Mouse (Mus musculus) embryonic facial prominence, embryonic 12.5 days (tissue): ENCODE results near the gene Fbxo48. TPM values are rescaled to one million over a fixed set of nuclear protein-coding genes. Genes with fewer than 3 reads are reported as not detected.

Source experiments
- ATAC-seq: fragments of 200-750 bp; cut with Nextera tagmentation; 2 replicates; pipeline ENCODE4 v1.8.0; 2017; ENCODE audit not compliant: insufficient number of reproducible peaks, insufficient read depth, low FRiP score, low TSS enrichment
- H3K27ac ChIP-seq: fragments of 300-500 bp; sonication (generic); 2 replicates; pipeline ENCODE4 v1.5.1; 2016; ENCODE audit warnings: mild to moderate bottlenecking
- H3K27me3 ChIP-seq: fragments of 300-500 bp; sonication (generic); 2 replicates; pipeline ENCODE4 v1.6.1; 2016; ENCODE audit warnings: mild to moderate bottlenecking, moderate library complexity
- H3K36me3 ChIP-seq: fragments of 300-500 bp; sonication (generic); 2 replicates; pipeline ENCODE4 v1.6.1; 2016; ENCODE audit warnings: mild to moderate bottlenecking
- H3K4me1 ChIP-seq: fragments of 300-500 bp; sonication (generic); 2 replicates; pipeline ENCODE4 v1.6.1; 2016
- H3K4me2 ChIP-seq: fragments of 300-500 bp; sonication (generic); replicated peaks from 2 replicates; pipeline ENCODE4 v1.6.1; 2016; ENCODE audit warnings: mild to moderate bottlenecking, moderate library complexity
- H3K4me3 ChIP-seq: fragments of 300-500 bp; sonication (generic); 2 replicates; pipeline ENCODE4 v1.5.1; 2016; ENCODE audit warnings: mild to moderate bottlenecking
- H3K9ac ChIP-seq: fragments of 300-500 bp; sonication (generic); 2 replicates; pipeline ENCODE4 v1.6.1; 2016; ENCODE audit warnings: mild to moderate bottlenecking, moderate library complexity
- H3K9me3 ChIP-seq: fragments of 300-500 bp; sonication (generic); 2 replicates; pipeline ENCODE4 v1.6.1; 2016; ENCODE audit warnings: mild to moderate bottlenecking, moderate library complexity
- WGBS: fragments of 180-500 bp; shearing (Covaris S2); methylation state at CpG from one replicate; pipeline ENCODE4 v1.1.7; 2016; 5-methylcytosine and 5-hydroxymethylcytosine counted together
- polyA plus RNA-seq: library from polyadenylated mRNA; unstranded; fragments of >200 nt; fragmentation: Nextera tagmentation; extraction: Ambion mirVana; gene quantifications from 2 replicates; pipeline ENCODE4 v1.2.1, GENCODE M21; 2016

The Fbxo48 gene
- polyA plus RNA-seq = 1.6 and 2.2 TPM in 2 replicates

DNA sequence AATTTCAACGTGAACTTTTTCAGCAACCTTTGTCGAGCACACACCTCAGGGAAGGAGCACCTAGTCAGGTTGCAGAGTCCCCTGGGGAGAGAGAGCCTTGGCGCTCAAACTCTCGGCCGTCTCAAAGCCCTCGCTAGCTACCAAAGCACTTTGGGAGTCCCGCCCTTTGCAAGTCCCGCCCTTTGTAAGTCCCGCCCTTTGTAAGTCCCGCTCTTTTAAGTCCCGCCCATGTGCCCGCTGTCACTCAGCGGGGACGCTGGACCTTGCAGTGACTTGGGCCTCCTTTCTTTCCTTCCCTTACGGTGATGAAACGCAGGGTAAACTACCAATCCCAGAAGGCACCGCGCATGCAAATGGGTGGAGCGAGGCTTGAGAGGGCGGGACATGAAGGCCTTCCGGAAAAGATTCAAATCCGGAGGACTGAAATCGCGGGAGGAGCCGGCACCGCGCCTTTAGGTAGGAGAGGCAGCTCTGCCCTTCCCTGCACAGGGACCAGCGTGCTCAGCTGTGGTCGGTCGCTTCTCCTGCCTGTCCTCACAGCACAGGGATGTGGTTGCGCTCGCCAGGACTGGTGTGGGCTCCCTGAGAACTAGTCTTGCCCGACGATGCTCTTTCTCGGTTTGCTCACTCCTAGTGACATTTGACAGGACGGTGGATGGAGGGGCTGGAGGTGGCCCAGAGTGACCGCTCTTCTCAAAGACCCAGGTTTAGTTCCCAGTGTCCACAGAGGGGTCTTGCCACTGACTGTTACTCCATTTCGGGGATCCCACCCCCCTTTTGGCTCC, at the start of gene Fbxo48:
Gene Fbxo48 (plus strand): TSS at position 400 of the 785 bp plus-strand sequence.
- no peaks in the 10 kb centered on the region for H3K9me3 ChIP-seq
- H3K36me3 ChIP-seq = no peaks in the 10 kb centered on the region
- peak within 1 kb of the TSS; percentile 61 for H3K27ac ChIP-seq
- peak within 1 kb of the TSS; percentile 69 for H3K4me3 ChIP-seq
- H3K27me3 ChIP-seq = no peaks in the 10 kb centered on the region
- peak within 1 kb of the TSS; percentile 58 for H3K9ac ChIP-seq
- ATAC-seq = peak; percentile 100
- under 1% methylated on average over 38 of the region's 38 CpGs for WGBS
- peak within 1 kb of the TSS; percentile 84 for H3K4me2 ChIP-seq
- peaks cover 13% of the 10 kb centered on the region; the same call in 1 of the 2 replicates for H3K4me1 ChIP-seq

GRCm38 (mm10) chr11:16904302-16905011, 46.7 kb upstream of the Fbxo48 start:
- ATAC-seq = no peak
- Histone ChIP-seq H3K4me1 (peaks cover 5% of the 10 kb centered on the region; the same call in 1 of the 2 replicates), H3K9me3 (no peaks in the 10 kb centered on the region), H3K4me2 (no peak overlapping the region), H3K4me3 (no peak overlapping the region), H3K27ac (no peak overlapping the region), H3K27me3 (no peaks in the 10 kb centered on the region), H3K36me3 (no peaks in the 10 kb centered on the region), H3K9ac (no peak overlapping the region)
- 64% methylated on average over 8 of the region's 8 CpGs for WGBS

GRCm38 (mm10) chr11:16905012-16905332, 46.2 kb upstream of the Fbxo48 start:
- H3K4me3 ChIP-seq = no peak overlapping the region
- no peak overlapping the region for H3K9ac ChIP-seq
- H3K9me3 ChIP-seq = no peaks in the 10 kb centered on the region
- no peaks in the 10 kb centered on the region for H3K36me3 ChIP-seq
- WGBS = 38% methylated on average over 3 of the region's 3 CpGs
- no peak overlapping the region for H3K4me2 ChIP-seq
- H3K27ac ChIP-seq = no peak overlapping the region
- no peak for ATAC-seq
- no peaks in the 10 kb centered on the region for H3K27me3 ChIP-seq
- H3K4me1 ChIP-seq = peaks cover 5% of the 10 kb centered on the region; the same call in 1 of the 2 replicates

DNA sequence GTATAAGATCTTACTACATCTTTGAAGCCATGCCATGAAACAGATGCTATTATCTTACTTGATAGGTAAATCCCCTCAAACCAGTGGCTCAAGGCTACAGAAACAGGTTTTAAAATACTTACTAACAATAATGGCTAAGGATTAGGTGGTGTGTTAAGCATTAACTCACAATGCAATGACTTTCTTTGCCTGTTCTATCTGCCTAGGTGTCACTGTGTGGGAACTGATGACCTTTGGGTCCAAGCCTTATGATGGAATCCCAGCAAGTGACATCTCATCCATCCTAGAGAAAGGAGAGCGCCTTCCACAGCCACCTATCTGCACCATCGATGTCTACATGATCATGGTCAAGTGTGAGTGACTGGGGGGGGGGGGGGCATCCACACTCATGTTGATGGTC, 44.6 kb upstream of the Fbxo48 start:
- Histone ChIP-seq H3K4me3 (no peak overlapping the region), H3K27ac (no peak overlapping the region), H3K4me1 (peaks cover 5% of the 10 kb centered on the region; the same call in 1 of the 2 replicates), H3K27me3 (no peaks in the 10 kb centered on the region), H3K9ac (no peak overlapping the region), H3K36me3 (peaks cover 10% of the 10 kb centered on the region), H3K4me2 (no peak overlapping the region), H3K9me3 (no peaks in the 10 kb centered on the region)
- ATAC-seq = no peak
- 97% methylated on average over 2 of the region's 2 CpGs for WGBS

DNA sequence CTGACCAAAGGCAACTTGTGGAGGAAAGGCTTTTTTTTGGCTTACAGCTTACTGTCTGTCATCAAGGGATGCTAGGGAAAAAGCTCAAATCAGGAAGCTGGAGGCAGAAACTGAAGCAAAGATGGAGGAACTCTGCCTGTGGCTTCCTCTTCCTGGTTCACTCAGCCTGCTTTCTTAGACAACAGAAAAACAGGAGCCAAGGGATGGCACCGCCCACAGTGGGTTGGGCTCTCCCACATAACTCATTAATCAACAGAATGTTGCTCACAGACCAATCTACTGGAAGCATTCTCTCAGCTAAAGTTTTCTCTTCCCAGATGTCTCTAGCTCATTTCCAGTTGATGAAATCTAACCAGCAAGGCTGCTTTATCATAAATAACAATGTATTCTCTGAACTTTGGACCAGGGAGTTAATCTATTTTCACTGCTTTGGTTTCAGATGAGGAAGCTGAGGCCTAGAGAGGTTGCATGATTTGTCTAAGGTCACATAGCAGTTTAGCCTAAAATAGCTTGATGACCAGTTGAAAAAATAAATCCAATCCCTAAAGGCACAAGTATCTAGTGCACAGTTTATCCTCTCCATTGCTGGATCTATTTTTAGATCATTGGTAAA, 43.6 kb upstream of the Fbxo48 start:
- Histone ChIP-seq H3K27me3 (no peaks in the 10 kb centered on the region), H3K4me2 (no peak overlapping the region), H3K27ac (no peak overlapping the region), H3K4me3 (no peak overlapping the region), H3K4me1 (peaks cover 5% of the 10 kb centered on the region; the same call in 1 of the 2 replicates), H3K36me3 (peaks cover 13% of the 10 kb centered on the region), H3K9ac (no peak overlapping the region), H3K9me3 (no peaks in the 10 kb centered on the region)
- ATAC-seq = no peak
- WGBS = 83% methylated on average over 1 of the region's 1 CpGs

GRCm38 (mm10) chr11:16914756-16915155, 36.4 kb upstream of the Fbxo48 start:
- Histone ChIP-seq H3K4me2 (no peak overlapping the region), H3K4me1 (no peaks in the 10 kb centered on the region), H3K9me3 (no peaks in the 10 kb centered on the region), H3K9ac (no peak overlapping the region), H3K36me3 (peaks cover 13% of the 10 kb centered on the region), H3K27ac (no peak overlapping the region), H3K4me3 (no peak overlapping the region), H3K27me3 (no peaks in the 10 kb centered on the region)
- 72% methylated on average over 3 of the region's 3 CpGs for WGBS
- no peak for ATAC-seq

DNA sequence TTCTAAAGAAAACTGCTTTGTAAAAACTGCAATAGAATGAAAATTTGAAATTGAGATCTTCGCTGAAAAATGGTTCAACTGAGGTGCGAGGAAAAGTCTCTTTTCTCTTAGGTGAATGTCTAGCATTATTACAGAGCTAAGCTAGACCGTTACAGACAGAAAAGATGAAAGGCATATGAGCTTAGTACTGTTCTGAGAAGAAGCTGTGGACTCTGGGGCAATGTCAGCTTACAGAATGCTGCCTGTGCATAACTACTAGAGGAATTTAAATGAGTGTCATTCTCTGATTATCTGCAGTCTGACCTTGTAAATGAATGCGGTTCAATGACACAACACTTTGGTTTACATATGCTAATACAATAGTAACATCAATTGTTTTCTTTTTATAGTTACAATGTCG, 35.3 kb upstream of the Fbxo48 start:
- Histone ChIP-seq H3K9ac (no peak overlapping the region), H3K4me2 (no peak overlapping the region), H3K27me3 (no peaks in the 10 kb centered on the region), H3K9me3 (no peaks in the 10 kb centered on the region), H3K4me3 (no peak overlapping the region), H3K27ac (no peak overlapping the region), H3K36me3 (peaks cover 6% of the 10 kb centered on the region), H3K4me1 (no peaks in the 10 kb centered on the region)
- WGBS = 78% methylated on average over 5 of the region's 5 CpGs
- no peak for ATAC-seq

GRCm38 (mm10) chr11:16917512-16917911, 33.7 kb upstream of the Fbxo48 start:
- Histone ChIP-seq H3K4me3 (no peak overlapping the region), H3K4me1 (no peaks in the 10 kb centered on the region), H3K27me3 (no peaks in the 10 kb centered on the region), H3K9ac (no peak overlapping the region), H3K36me3 (no peaks in the 10 kb centered on the region), H3K27ac (no peak overlapping the region), H3K4me2 (no peak overlapping the region), H3K9me3 (no peaks in the 10 kb centered on the region)
- no peak for ATAC-seq
- WGBS = 98% methylated on average over 2 of the region's 2 CpGs

DNA sequence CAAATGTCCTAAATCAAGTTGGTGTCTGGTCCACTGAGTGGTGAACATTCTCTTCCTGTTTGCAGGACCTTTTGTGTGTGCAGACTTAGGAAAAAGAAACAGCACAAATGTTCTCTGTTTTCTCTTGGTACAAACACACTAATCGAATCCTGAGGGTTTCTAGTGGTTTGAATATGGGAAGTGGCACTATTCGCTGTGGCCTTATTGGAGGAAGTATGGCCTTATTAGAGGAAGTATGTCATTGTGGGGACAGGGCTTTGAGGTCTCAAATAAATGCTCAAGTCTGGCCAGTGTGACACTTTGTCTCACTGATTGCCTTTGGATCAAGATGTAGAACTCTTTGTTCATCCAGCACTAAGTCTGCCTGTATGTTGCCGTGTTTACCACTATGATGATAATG, 19.0 kb upstream of the Fbxo48 start:
- H3K27ac ChIP-seq = no peak overlapping the region
- H3K9me3 ChIP-seq = no peaks in the 10 kb centered on the region
- H3K4me2 ChIP-seq = no peak overlapping the region
- H3K27me3 ChIP-seq = no peaks in the 10 kb centered on the region
- WGBS = 90% methylated on average over 3 of the region's 3 CpGs
- H3K36me3 ChIP-seq = no peaks in the 10 kb centered on the region
- peaks cover 6% of the 10 kb centered on the region; the same call in 1 of the 2 replicates for H3K4me1 ChIP-seq
- no peak for ATAC-seq
- no peak overlapping the region for H3K4me3 ChIP-seq
- no peak overlapping the region for H3K9ac ChIP-seq

GRCm38 (mm10) chr11:16935577-16936236, 15.5 kb upstream of the Fbxo48 start:
- Histone ChIP-seq H3K9ac (no peak overlapping the region), H3K36me3 (no peaks in the 10 kb centered on the region), H3K4me2 (no peak overlapping the region), H3K27ac (peak overlapping the region; percentile 36; the same call in 1 of the 2 replicates), H3K4me3 (no peak overlapping the region), H3K4me1 (peaks cover 6% of the 10 kb centered on the region; the same call in 1 of the 2 replicates), H3K27me3 (no peaks in the 10 kb centered on the region), H3K9me3 (no peaks in the 10 kb centered on the region)
- whole genome bisulfite sequencing = 59% methylated on average over 6 of the region's 6 CpGs
- ATAC-seq = no peak

- Histone ChIP-seq H3K9me3 (no peaks in the 10 kb centered on the region), H3K36me3 (no peaks in the 10 kb centered on the region), H3K27ac (no peak overlapping the region), H3K27me3 (no peaks in the 10 kb centered on the region), H3K4me2 (no peak overlapping the region), H3K4me1 (no peaks in the 10 kb centered on the region; the same call in 1 of the 2 replicates), H3K9ac (no peak overlapping the region), H3K4me3 (no peak overlapping the region)
- ATAC-seq = no peak
- WGBS = 74% methylated on average over 4 of the region's 4 CpGs
These were observed 9.9 kb upstream of the Fbxo48 start for GRCm38 (mm10) chr11:16941103-16941793.
